Mouse (Mus musculus): Measurements from ENCODE around the gene Nexn.

Nexn gene

DNA sequence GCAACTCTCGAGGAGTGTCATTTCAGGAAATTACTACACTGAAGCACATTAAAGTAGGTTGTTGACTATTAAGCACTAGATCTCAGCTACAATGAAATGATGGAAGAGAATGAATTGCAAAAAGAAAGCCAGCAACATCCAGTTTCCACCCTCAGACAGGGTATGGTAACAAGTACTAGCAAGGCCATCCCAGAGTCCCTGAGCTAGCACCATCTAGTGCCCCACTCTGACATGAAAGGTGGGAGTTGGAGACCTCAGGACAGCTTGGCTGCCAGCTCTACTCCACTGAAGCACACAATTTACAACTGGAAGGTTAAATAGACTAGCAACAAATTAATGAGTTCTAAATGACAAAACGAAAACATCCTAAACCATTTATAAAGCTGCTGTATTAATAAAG, 11.8 kb upstream of the Nexn start:
- DNase-seq = no peak

GRCm38 (mm10) chr3:152276935-152277334, 10.8 kb upstream of the Nexn start:
- DNase-seq = no peak

GRCm38 (mm10) chr3:152275008-152275407, 8.9 kb upstream of the Nexn start:
- DNase-seq = no peak

DNA sequence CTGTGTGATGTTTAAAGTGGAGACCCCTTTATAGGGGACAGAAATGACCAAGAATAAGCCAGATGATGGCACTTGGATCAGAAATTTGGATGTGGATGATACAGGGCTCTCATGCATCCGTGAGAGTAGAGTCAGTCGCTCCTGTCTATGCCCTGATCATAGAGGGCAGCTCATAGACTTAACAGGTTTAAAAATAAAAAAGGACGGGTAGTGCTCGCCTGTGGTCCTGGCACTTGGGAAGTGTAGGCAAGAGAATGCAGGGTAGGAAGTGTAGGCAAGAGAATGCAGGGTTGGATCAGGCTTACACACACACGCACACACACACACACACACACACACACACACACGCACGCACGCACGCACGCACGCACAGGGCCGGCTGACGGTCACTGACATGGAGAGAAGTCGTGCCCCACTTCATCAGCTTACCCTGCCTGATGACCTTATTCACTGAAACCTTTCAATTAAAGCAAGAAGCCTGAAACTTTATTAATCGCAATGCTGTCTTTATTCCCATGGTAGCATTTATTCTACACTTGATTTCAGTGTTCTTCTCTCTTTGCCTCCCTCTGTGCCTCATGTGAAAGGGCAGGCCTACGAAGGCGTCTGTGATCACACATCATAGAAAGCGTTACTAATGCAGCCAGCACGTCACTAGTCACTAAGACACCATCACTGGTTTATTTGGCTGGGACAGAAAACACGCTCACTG, 7.0 kb upstream of the Nexn start:
- DNase-seq = no peak

- DNase-seq = no peak
Observed at GRCm38 (mm10) chr3:152271876-152272275, 5.7 kb upstream of the Nexn start.

GRCm38 (mm10) chr3:152271071-152271710, 5.0 kb upstream of the Nexn start:
- DNase-seq = no peak

DNA sequence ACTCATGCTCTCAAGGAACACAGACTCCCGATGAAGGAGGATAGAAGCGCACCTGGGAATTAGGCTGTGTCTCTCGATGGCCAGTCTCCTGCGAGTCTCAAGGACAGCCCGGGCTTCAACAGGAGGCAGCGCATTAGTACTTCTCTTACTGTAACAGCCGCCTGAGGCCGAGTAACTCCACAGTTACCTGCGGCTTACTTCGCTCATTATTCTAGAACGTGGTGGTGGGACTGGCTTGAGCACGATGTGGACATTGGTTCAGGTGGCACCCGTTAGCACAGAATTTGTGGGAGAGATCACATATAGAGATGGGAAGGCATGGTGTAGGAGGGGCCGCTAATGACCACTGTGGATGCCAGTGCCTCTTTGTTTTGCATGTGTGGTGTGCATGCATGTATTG, 1.9 kb upstream of the Nexn start:
- no peak for DNase-seq

GRCm38 (mm10) chr3:152265351-152266035, 657 bp downstream of the Nexn start:
- peak; percentile 75 to 87 for DNase-seq

GRCm38 (mm10) chr3:152264830-152265229, 1.3 kb downstream of the Nexn start:
- no peak for DNase-seq

- DNase-seq = no peak
Observed at GRCm38 (mm10) chr3:152264374-152264773, 1.8 kb downstream of the Nexn start.

DNA sequence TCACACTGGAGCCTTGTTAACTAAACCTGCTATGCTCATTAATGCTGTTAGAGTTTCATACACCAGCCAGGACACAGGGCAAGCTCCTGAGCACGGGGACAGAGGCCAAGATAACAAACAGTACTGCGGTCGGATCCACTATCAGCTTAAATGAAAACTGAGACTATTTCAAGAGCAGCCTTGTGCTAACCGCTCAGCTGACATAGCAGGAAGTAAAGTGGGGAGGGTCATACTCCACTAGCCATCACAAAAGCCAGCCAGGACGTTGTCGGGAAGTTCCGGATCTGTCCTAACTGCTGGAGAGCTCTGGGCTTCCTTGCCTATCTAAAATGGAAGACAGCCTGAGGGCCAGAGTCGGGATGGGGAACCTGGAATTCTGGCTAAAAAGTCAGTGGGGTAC, 4.2 kb downstream of the Nexn start:
- peak; percentile 28 to 32 for DNase-seq

DNA sequence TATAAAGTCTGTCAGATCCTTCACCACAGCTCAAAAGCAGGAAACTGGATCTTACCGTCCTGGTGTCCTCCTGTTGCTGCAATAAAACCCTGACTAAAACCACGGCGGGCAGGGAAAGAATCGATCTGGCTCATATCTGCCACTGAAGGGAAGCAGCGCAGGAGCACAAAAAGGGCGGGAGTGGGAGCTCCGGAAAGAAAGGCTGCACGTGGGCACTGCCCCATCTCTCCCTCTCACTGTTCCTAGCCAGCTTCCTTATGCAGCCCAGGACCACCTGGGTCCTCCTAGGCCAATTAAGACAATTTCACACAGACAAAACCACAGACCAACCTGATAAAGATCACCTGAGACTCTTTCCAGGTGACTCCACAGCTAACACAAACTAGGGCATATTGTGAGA, 4.7 kb downstream of the Nexn start:
- DNase-seq = no peak

DNA sequence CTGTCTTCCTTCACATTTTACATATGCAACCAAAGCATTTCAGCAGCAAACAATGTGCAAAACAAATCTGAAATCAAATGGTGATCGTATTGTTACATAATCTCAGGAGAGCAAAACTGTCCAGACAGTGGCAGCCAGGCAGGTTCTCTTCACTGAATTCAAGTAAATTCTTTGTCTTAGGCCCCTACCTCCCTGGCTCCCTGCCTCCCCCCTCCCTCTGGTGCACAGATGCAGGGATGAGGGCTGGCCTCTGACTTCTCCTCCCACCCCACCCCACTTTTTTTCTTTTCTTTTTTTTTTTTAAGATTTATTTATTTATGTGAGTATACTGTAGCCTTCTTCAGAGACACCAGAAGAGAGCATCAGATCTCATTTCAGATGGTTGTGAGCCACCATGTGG, 5.8 kb downstream of the Nexn start:
- no peak for DNase-seq

DNA sequence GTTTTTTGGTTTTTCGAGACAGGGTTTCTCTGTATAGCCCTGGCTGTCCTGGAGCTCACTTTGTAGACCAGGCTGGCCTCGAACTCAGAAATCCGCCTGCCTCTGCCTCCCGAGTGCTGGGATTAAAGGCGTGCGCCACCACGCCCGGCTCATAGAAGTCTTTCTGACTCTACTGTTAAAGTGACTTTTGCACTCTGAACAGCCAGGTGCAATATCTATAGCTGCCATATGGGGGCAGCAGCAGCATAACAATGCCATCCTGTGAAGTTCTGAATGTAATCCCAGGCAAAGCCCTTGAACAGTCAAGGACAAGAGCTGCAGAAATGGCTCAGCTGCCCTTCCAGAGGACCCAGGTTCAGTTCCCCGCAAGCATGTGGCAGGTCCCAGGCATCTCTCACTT, 6.7 kb downstream of the Nexn start:
- peak; percentile 73 to 89 for DNase-seq

DNA sequence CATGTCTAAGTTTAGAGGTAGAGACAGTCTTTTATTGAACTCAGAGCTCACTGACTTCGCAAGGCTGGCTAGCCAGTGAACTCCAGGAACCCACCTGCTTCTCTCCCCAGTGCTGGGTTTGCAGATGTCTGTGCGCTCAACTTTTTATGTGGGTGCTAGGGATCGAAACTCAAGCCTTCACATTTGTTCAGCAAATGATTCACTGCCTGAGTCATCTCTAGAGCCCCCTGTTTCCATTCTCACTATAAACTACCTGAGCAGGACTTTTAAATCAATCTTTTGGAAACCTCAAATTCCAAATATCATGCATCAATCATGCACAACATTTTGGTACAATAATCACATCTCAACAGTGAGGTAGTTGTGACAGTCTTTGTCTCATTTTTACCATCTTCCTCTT, 8.6 kb downstream of the Nexn start:
- no peak for DNase-seq

GRCm38 (mm10) chr3:152250487-152250886, 15.7 kb downstream of the Nexn start:
- DNase-seq = no peak

- DNase-seq = no peak
Observed at GRCm38 (mm10) chr3:152247708-152248107, 18.4 kb downstream of the Nexn start.

DNA sequence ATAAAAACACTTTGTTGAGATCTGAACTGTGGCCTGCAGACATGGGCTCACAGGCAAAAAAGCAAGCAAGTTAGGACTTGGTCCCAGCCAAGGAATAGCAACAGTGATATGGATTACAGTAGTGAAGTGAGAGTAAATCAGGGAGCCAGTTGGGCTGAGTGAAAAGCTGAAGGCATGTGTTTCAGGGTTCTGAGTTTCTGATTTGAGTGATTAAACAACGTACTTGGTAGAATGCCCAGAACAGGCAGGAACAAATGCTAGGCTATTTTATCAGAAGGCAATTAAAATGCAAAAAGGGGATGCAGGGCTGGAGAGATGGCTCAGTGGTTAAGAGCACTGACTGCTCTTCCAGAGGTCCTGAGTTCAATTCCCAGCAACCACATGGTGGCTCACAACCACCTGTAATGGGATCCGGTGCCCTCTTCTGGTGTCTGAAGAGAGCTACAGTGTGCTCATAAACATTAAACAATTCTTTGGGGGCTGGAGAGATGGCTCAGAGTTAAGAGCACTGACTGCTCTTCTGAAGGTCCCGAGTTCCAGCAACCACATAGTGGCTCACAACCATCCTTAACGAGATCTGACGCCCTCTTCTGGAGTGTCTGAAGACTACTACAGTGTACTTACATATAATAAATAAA, 20.8 kb downstream of the Nexn start:
- DNase-seq = no peak

GRCm38 (mm10) chr3:152243304-152243703, 22.8 kb downstream of the Nexn start:
- no peak for DNase-seq

DNA sequence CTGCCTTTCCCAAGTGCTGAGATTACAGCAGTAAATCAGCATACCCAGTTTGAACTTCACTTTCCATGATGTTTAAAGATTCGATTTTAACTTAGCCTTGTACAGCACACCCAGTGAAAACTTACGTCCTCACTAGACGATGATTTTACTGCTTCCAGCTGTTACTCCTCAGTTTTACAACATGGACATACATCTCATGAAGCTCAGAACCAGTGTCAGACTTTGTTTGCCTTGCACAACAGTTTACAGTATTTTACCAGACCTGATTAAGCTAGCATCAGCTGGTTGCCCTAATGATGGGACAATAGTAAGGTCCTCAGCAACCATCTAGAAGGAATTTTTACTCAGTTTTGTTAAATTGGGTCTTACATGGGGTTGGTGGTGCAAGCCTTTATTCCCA, 25.1 kb downstream of the Nexn start:
- DNase-seq = no peak

GRCm38 (mm10) chr3:152239592-152239991, 26.6 kb downstream of the Nexn start:
- DNase-seq = no peak

DNA sequence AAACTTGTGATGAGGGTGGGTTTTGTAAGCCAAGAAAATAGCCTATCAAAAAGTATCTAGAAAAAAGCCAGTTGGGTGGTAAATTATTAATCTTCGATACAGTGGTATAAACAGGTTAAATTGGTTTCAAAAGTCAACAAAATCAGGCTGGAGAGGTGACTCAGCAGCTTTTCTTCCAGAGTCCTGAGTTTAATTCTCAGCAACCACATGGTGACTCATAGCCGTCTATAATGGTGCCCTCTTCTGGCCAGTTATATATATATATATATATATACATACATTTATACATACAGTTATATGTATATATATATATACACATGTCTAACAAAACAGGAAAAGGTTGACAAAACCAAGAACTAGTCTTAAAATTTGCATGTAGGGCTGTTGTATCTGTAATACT, 27.3 kb downstream of the Nexn start:
- peak; percentile 52 to 78 for DNase-seq

DNA sequence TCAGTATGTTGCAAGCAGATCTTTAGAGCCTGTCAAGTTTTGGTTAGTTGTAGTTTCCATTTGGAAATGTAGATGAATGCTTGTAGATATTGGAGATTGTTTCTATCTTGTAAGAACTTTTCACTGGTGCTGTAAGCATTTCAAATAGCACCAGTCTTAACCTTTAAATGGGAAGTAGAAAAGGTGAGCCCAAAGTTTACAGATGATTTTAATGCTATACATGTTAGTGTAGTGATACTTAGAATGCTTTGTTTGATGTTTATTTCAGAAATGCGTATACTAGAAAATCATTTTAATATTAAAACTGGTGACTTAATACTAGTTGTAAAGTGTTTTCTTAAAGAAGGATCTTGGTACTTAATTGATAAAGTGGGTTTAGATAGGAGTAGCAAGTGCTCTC, 30.3 kb downstream of the Nexn start:
- DNase-seq = no peak

GRCm38 (mm10) chr3:152235238-152235637, 30.9 kb downstream of the Nexn start:
- DNase-seq = no peak

Data from kidney, postnatal 36 days (tissue).